Mouse (Mus musculus): ENCODE measurements around the gene Ccl17.
A peak's percentile ranks its signal among the peaks of the same experiment; 100 is the strongest.

Gene Ccl17

GRCm38 (mm10) chr8:94789256-94789955 lies 20.8 kb upstream of the Ccl17 start:
- no peak for DNase-seq (ENCODE audit: low spot score)

DNA sequence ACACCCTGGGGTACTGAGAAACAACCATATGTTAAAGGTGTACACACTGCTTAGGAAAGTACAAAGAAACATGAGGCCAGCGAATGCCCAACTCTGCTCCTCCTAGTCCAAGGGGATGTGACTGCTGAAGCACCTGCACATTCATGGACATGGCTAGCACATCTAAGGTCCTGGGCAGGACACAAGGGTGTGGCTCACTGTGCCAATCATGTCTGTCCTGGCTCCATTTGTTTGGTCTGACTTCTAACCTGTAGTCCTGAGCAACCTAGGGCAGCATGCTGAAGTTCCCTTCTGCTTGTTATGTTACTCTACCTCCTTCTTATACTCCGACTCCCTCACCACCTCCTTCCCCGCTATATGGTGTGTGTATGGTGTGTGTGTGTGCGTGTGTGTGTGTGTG lies 15.9 kb upstream of the Ccl17 start:
- no peak for DNase-seq (ENCODE audit: low spot score)

DNA sequence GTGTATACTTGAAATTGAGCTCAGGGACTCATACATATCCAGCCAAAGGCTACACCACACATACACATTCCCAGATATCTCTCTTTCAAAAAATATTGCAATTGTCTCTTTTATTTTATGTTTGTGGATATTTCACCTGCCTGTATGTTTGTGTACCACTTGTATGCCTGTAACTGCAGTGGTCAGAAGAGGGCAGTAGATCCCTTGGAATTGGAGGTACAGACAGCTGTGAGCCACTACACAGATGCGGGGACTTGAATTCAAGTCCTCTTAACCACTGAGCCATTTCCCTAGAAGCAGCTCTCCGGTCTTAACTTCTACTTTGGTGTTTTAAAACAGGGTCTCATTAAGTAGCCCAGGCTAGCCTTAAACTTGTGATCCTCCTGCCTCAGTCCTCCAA lies 15.5 kb upstream of the Ccl17 start:
- DNase-seq (ENCODE audit: low spot score): no peak

GRCm38 (mm10) chr8:94800278-94800968 lies 9.8 kb upstream of the Ccl17 start:
- DNase-seq (ENCODE audit: low spot score): no peak

DNA sequence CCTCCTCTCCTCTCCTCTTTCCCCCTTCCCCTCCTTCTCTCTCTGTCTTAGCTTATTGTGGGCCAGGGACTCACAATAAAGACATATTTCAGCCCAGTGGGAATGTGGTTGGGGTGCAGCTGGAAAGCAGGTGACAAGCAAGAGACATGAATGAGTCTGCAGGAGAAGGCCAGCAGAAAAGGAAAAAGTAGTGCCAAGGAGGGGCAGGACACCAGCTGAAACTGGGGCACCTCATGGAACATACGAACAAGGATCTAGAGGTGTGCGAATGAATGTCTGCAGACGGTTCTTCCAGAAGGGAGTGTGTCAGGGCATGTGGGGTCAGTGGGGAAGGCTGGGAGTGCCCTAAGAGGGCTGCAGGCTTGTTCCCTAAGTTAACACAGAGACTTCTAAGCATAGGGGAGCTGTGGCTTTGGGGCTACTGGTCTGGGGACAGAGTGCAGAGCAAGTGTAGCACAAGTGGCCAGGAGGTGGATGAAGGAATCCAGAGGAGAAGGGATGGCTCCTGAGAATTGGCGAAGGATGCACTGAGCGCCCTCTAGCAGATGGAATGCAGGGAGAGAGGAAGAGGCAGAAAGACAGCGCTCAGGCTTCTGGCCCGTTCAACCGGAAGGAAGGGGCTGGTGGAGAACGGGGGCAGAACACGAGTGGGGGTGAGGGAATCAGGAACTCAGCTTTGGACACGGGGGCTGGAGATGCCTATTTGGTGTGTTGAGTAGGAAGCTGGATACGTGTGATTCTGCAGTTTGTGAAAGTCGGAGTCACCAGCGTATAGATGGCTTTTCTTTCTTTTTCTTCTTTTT lies 8.8 kb upstream of the Ccl17 start:
- DNase-seq (ENCODE audit: low spot score): no peak

DNA sequence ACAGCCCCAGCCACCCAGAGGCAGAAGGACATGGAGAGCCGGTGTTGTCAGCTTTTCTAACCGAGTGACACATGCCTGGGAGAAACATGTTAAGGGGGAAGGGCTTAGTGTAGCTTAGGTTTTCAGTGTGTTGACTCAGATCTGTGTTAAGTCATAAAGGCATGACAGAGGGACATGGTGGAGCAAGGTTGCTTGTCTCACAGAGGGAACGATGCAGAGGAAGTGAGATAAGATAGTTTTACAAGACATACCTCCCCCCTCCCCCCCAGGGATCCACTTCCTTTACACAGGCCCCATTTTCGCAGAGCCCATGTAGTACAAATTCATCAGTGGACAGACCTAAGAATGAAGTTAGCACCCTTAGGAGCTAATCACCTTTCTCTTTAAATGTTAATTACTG lies 7.9 kb upstream of the Ccl17 start:
- DNase-seq (ENCODE audit: low spot score): no peak

GRCm38 (mm10) chr8:94803551-94803950 lies 6.7 kb upstream of the Ccl17 start:
- DNase-seq (ENCODE audit: low spot score): no peak

DNA sequence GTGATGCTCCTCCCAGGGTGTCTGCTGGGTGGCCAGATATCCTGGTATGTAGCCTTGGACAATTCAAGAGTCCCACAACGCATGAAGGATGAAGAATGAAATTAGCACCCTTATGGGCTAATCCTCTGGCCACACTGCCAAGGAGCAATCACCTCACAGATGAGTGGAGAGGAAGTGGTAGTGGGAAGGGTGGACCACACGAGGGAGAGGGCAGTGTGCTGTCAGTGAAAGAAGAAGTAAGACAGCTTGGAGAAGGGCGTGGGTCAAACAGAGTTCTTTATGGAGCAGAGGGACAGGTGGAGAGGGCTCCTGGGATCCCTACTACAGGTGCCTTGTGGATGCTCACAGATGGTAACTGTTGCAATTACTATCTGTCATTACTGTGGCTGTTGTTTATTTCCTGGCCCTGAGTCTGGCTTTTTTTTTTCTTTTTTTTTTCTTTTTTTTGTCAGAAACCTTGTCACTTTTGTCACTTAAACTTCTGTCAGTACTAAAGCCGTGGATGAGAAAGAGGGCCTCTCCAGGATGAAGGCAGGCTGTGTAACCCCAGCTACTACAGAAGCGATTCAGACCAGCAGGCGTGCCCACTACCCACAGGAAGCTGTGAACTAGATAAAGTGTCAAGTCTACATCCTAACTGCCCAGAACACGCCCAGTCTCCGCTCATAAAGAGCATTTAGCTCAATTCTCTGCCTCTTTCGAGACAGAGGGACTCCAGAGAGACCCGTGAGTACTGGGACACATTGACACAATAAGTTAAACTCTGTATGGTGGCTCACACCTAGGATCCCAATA lies 5.5 kb upstream of the Ccl17 start:
- DNase-seq (ENCODE audit: low spot score): no peak

DNA sequence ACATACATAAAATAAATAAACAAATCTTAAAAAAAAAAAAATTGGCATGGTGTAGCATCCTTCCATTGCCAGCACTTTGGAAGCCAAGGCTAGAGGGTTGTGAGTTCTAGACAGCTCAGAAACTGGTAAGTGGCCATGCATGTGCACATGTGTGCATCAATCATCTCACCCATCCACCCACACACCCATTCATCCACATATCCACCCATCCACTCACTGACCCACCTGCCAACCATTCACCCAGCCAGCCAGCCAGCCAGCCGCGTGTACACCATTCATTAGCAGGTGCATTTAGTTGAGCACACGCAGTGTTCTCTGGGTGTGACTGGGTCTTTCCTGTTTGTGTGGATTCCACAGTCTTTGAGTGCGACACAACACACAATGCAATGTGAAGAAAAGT lies 4.4 kb upstream of the Ccl17 start:
- no peak for DNase-seq (ENCODE audit: low spot score)

- DNase-seq (ENCODE audit: low spot score): no peak
Measured at GRCm38 (mm10) chr8:94807506-94807905, 2.7 kb upstream of the Ccl17 start.

GRCm38 (mm10) chr8:94808372-94808771 lies 1.9 kb upstream of the Ccl17 start:
- DNase-seq (ENCODE audit: low spot score): no peak

- DNase-seq (ENCODE audit: low spot score): no peak
Measured at GRCm38 (mm10) chr8:94810855-94811254, 602 bp downstream of the Ccl17 start.

- DNase-seq (ENCODE audit: low spot score): no peak
Measured at GRCm38 (mm10) chr8:94811654-94812053, 1.4 kb downstream of the Ccl17 start.

DNA sequence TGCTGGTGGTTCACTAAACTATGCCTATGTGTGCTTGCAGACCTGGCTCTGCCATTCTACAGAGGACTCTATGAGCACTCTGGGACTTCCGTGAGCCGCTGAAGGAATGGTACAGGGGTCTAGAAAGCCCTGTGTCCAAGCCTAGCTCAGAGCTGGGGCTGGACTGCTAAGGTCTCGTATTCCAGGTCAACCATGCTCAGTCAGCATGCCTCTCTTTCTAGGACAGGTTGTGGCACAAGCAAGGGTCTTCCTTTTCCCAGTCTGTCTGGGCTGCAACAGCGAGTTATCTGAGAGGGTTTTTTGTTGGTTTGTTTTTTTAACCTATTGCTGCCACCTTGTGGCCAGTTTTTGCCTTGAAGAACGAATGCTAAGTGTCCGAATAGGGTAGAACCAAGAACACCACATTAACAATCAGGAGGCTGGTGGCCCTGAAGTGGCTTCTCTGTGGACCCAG lies 2.4 kb downstream of the Ccl17 start:
- peak; percentile 98 for DNase-seq (ENCODE audit: low spot score)

DNA sequence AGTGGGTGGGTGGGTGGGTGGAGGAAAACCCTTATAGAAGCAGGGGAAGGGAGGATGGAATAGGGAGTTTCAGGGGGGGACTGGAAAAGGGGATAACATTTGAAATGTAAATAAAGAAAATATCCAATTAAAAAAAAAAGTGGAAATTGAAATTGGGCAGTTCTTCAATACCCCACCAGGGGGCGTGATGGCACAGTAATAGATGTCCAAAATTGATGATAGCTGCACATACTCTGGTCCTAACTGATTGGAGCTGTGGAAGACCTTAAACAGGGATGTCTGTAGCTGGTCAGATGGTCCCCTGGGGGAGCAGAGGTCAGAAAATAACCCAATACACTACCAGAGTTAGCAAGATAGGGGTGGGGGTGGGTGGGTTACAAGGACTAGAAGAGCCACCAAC lies 4.3 kb downstream of the Ccl17 start:
- DNase-seq (ENCODE audit: low spot score): no peak

DNA sequence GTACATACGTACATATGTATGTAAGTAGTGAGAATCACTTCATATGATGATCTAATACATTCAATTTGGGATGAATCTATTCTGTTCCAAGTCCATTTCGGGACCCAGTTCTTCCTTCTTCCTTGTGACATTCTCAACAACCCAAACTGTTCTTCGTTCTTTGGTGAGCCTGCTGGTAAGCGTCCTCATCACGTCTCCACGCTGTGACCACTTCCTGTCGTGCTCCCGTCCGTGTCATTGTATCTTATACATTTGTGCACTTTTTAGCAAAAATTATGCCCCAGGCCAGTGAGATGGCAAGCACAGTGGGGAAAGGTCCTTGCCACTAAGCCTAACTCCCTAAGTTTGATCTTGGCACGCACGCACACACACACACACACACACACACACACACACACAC lies 7.7 kb downstream of the Ccl17 start:
- no peak for DNase-seq (ENCODE audit: low spot score)

DNA sequence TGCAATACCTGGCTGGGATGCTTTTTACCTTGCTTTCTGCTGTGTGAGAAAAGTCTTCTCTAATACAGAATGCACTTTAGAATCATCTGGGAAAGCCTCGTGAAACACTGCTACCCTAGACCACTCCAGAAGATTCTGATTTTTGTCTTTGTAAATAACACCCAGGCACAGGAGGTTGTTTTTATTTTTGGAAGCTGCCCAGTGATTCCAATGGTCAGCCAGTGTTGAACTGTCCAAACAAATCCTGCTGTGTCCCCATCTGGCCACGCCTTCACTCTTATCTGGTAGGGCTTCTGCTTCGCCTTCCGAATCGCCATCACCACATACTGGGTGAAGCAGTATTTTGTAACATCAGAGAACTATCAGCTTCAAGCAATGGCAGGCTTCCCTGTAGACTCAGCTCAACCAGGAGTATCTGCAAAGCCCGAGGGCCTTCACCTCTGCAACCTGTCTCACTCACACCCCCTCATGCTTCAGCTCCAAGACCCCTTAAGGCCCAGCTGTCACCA lies 9.5 kb downstream of the Ccl17 start:
- no peak for DNase-seq (ENCODE audit: low spot score)

- DNase-seq (ENCODE audit: low spot score): no peak
Measured at GRCm38 (mm10) chr8:94820553-94820952, 10.3 kb downstream of the Ccl17 start.

DNA sequence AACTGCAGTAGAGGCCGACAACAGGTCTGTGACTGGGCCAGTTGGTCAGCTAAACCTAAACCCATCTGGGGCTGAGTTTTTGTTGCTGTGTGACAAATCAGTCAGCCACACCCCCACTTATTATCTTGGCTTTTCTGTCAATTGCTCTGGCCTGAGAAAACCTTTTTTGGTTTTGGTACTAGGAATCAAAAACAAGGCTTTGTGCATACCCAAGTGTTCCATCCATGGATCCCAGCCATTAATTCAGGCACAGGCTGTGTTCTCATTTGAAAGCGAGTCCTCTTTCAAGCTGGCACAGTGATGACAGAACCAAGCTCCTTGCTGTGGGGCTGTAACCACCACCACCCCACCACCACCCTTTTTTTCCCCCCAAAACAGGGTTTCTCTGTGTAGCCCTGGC lies 11.1 kb downstream of the Ccl17 start:
- no peak for DNase-seq (ENCODE audit: low spot score)

DNA sequence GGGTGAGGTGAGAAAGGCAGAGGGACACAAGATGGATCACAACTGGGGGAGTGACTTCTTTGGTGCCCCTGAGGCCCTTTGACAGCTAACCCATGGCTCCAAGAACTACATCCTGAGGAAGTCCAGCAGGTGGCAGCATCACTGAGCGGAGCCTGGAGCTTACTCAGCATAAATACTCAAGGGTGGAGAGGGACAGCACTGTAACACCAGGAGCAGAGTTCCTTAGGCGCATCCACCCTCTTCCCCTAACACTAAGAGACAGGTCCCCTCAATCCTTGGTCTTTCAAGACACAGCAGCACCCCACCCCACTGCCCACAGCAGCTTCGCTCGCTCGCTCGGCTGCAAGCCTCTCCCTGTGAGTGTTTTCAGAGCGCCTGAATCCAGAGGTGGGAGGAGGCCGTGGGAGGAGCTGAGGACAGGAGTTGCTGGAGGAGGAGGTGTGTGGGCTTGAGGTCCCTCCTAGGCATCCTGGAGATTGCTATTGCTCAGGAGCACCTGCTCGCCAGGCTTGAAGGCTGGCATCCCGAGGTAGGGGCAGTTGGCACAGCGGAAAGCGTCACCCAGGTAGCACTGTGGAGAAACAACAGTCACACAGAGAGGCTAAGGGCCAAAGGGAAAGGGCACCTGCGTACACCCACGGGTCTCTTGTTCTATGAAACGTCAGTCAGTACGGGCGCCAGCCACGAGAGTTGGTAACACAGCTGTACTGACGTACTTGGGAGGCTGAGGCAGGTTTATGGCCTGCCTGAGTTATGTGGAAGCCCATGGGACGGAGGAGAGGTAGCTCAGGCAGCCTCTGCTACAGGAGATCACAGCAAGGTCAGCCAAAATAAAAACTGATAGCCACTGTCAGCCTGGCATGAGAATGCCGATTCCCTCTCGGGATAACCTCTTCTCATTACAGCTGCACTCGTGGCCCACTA lies 12.6 kb downstream of the Ccl17 start:
- no peak for DNase-seq (ENCODE audit: low spot score)

DNA sequence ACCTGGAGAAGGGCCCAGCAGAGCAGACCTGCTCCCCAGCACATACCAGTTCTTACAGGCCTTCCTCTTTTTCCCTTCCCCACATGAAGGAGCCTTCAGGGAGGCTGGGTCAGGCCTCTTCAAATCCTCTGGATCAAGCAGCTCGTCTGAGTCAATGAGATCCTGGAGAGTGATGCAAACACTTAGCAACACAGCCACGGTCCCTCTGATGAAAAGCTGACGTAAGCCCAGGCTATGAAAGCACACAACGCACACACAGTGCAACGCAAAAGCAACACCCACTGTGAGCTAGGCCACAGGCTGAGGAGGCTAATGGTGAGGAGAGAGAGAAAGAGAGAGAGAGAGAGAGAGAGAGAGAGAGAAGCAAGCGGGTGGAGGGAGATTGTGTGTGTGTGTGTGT lies 14.9 kb downstream of the Ccl17 start:
- DNase-seq (ENCODE audit: low spot score): no peak

All from layer of hippocampus, adult 9-10 months (tissue).